Mouse (Mus musculus) neural tube, embryonic 11.5 days (tissue): ENCODE results near the gene Nup210l. TPM values are rescaled to one million over a fixed set of nuclear protein-coding genes. Genes with fewer than 3 reads are reported as not detected.

Source experiments
- ATAC-seq: fragments of 200-750 bp; cut with Nextera tagmentation; 2 replicates; pipeline ENCODE4 v1.8.0; 2017; ENCODE audit warnings: moderate number of reproducible peaks, mild to moderate bottlenecking, moderate TSS enrichment, moderate library complexity; ENCODE audit not compliant: insufficient read depth, low FRiP score, low TSS enrichment
- DNase-seq: peaks from one replicate; pipeline ENCODE4 v3.0.0-alpha.2; 2015; ENCODE audit warnings: low spot score
- H3K27ac ChIP-seq: fragments of 300-500 bp; sonication (generic); 2 replicates; pipeline ENCODE4 v1.5.1; 2014; ENCODE audit warnings: low read depth, mild to moderate bottlenecking, low read length
- H3K27me3 ChIP-seq: fragments of 300-500 bp; sonication (generic); 2 replicates; pipeline ENCODE4 v1.6.1; 2014; ENCODE audit warnings: mild to moderate bottlenecking, low read length, mixed read lengths; ENCODE audit not compliant: control insufficient read depth, insufficient read depth
- H3K36me3 ChIP-seq: fragments of 300-500 bp; sonication (generic); 2 replicates; pipeline ENCODE4 v1.6.1; 2014; ENCODE audit warnings: mild to moderate bottlenecking, low read length, moderate library complexity, mixed read lengths; ENCODE audit not compliant: control insufficient read depth, insufficient read depth
- H3K4me1 ChIP-seq: fragments of 300-500 bp; sonication (generic); 2 replicates; pipeline ENCODE4 v1.6.1; 2014; ENCODE audit warnings: low read length, mixed read lengths; ENCODE audit not compliant: control insufficient read depth, insufficient read depth
- H3K4me2 ChIP-seq: fragments of 300-500 bp; sonication (generic); 2 replicates; pipeline ENCODE4 v1.6.1; 2014; ENCODE audit warnings: low read depth, mild to moderate bottlenecking, moderate library complexity
- H3K4me3 ChIP-seq: fragments of 300-500 bp; sonication (generic); 2 replicates; pipeline ENCODE4 v1.5.1; 2014; ENCODE audit warnings: low read depth, low read length
- H3K9ac ChIP-seq: fragments of 300-500 bp; sonication (generic); 2 replicates; pipeline ENCODE4 v1.6.1; 2014; ENCODE audit warnings: mild to moderate bottlenecking, low read length
- H3K9me3 ChIP-seq: fragments of 300-500 bp; sonication (generic); 2 replicates; pipeline ENCODE4 v1.6.1; 2016; ENCODE audit warnings: low read length; ENCODE audit not compliant: control insufficient read depth
- WGBS: fragments of 180-500 bp; shearing (Covaris S2); extraction: QIAGEN DNeasy Blood & Tissue Kit; methylation state at CpG from one replicate; pipeline ENCODE4 v1.1.7; 2014; 5-methylcytosine and 5-hydroxymethylcytosine counted together
- polyA plus RNA-seq: library from polyadenylated mRNA; unstranded; fragments of >200 nt; fragmentation: Nextera tagmentation; extraction: Ambion mirVana; gene quantifications from 2 replicates; pipeline ENCODE4 v1.2.1, GENCODE M21; 2014

Gene Nup210l
- polyA plus RNA-seq, 1 experiment from 2014 or later: 0.66 TPM

DNA sequence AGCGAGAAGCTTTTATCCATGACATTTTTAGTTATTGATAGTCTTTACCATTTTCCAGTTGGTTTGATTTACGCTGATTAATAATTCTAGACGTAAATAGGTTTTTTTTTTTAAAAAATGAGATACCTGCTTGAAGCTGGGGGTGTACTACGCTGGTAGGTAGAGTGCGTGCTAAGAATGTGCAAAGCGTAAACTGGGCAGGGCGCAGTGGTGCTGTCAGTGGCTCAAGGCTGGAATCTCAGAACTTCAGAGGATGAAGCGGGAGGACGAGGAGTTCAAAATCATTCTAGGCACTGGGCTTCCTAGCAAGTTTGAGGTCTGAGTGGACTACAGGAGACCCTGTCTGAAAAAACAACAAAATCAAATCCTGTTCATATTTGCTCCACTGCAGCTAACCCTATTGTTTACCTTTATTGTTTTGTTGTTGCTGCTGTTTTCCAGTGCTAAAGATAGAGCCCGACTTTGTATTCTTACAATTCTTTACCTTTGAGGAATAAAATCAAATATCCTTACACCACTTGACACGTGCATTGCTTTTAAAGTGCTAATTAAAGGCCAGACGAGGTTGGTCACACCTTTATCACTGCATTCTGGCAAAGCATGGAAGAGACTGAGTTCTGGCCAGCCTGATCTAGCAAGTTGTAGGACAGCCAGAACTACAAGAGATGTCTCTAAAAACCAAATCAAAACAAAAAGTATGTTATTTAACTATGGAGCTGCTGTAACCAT is 110.2 kb downstream of the Nup210l start:
- Histone ChIP-seq H3K27ac (no peak overlapping the region), H3K9me3 (no peaks in the 10 kb centered on the region), H3K4me1 (peaks cover 8% of the 10 kb centered on the region; the same call in 1 of the 2 replicates), H3K9ac (peak overlapping the region; percentile 16), H3K4me2 (peak overlapping the region; percentile 50), H3K27me3 (no peaks in the 10 kb centered on the region), H3K36me3 (peaks cover 6% of the 10 kb centered on the region), H3K4me3 (peak overlapping the region; percentile 75)
- WGBS: 13% methylated on average over 12 of the region's 12 CpGs
- DNase-seq (no peak), ATAC-seq (peak; percentile 62; the same call in 1 of the 2 replicates)

- no peak overlapping the region for H3K4me3 ChIP-seq
These were observed 112.0 kb downstream of the Nup210l start for GRCm38 (mm10) chr3:90215825-90216380.

DNA sequence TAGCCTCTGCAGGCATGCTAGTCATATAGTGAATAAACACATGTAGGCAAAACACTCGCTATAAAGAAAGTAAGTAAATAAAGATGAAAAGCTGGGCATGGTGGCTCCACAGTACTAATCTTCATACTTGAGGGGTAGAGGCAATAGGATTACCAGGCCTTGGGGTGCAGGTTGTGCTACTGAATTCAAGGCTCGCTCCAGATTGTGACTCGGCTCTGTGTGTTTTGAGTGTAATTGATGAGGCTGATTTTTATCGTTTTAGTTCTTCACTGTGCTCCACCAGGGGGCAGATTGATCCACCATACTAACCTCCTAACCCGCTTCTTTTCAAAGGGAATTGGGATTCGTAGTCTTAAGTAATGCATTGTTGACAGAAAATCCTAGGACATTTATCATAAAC is 116.2 kb downstream of the Nup210l start:
- no peaks in the 10 kb centered on the region for H3K9me3 ChIP-seq
- H3K9ac ChIP-seq: peak overlapping the region; percentile 50
- DNase-seq (peak; percentile 63), ATAC-seq (peak; percentile 46)
- H3K36me3 ChIP-seq: no peaks in the 10 kb centered on the region; the same call in 1 of the 2 replicates
- H3K4me1 ChIP-seq: no peaks in the 10 kb centered on the region
- H3K27me3 ChIP-seq: no peaks in the 10 kb centered on the region
- H3K27ac ChIP-seq: no peak overlapping the region
- peak overlapping the region; percentile 63 for H3K4me2 ChIP-seq
- peak overlapping the region; percentile 39 for H3K4me3 ChIP-seq
- 11% methylated on average over 6 of the region's 6 CpGs for WGBS

More at GRCm38 (mm10) chr3:90215825-90216380, 112.0 kb downstream of the Nup210l start:
- H3K36me3 ChIP-seq: peaks cover 6% of the 10 kb centered on the region
- ATAC-seq: no peak
- H3K27me3 ChIP-seq: no peaks in the 10 kb centered on the region
- no peak overlapping the region for H3K9ac ChIP-seq
- no peak for DNase-seq
- H3K4me1 ChIP-seq: peaks cover 8% of the 10 kb centered on the region; the same call in 1 of the 2 replicates
- H3K9me3 ChIP-seq: no peaks in the 10 kb centered on the region
- H3K27ac ChIP-seq: no peak overlapping the region
- no peak overlapping the region for H3K4me2 ChIP-seq
- WGBS: 61% methylated on average over 1 of the region's 1 CpGs

GRCm38 (mm10) chr3:90220531-90220951 is 116.6 kb downstream of the Nup210l start:
- ATAC-seq (peak; percentile 71), DNase-seq (peak; percentile 64)
- H3K27me3 ChIP-seq: no peaks in the 10 kb centered on the region
- peak overlapping the region; percentile 50 for H3K9ac ChIP-seq
- no peaks in the 10 kb centered on the region; the same call in 1 of the 2 replicates for H3K36me3 ChIP-seq
- peak overlapping the region; percentile 63 for H3K4me2 ChIP-seq
- peak overlapping the region; percentile 39 for H3K4me3 ChIP-seq
- peak overlapping the region; percentile 40; the same call in 1 of the 2 replicates for H3K27ac ChIP-seq
- no peaks in the 10 kb centered on the region for H3K9me3 ChIP-seq
- no peaks in the 10 kb centered on the region for H3K4me1 ChIP-seq
- WGBS: 0% methylated on average over 18 of the region's 20 CpGs

GRCm38 (mm10) chr3:90221123-90221522 is 117.2 kb downstream of the Nup210l start:
- H3K9ac ChIP-seq: no peak overlapping the region; the same call in 1 of the 2 replicates
- H3K9me3 ChIP-seq: no peaks in the 10 kb centered on the region
- ATAC-seq (no peak), DNase-seq (no peak)
- H3K27ac ChIP-seq: no peak overlapping the region
- H3K4me3 ChIP-seq: peak overlapping the region; percentile 39
- peak overlapping the region; percentile 63 for H3K4me2 ChIP-seq
- H3K27me3 ChIP-seq: no peaks in the 10 kb centered on the region
- WGBS: 26% methylated on average over 5 of the region's 5 CpGs
- no peaks in the 10 kb centered on the region for H3K4me1 ChIP-seq
- no peaks in the 10 kb centered on the region; the same call in 1 of the 2 replicates for H3K36me3 ChIP-seq

DNA sequence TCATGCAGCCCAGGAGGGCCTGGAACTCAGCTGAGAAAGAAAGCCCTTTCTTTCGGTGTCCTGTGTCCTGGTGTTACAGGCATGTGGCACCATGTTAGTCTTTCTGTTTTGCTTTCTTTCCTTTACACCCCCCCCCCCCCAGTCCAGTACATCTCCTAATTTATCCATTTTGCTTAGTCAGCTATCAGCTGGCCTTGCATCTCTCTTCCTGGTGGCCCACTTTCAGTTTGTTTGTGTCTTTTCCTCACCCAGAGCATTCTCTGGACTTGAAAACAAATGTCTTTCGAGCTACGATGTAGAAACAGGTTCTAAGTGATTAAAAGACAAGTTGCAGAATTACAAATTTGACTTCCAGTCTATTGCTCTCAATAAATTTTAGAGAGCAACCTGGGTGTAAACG is 118.5 kb downstream of the Nup210l start:
- Histone ChIP-seq H3K4me1 (no peaks in the 10 kb centered on the region), H3K27me3 (no peaks in the 10 kb centered on the region), H3K36me3 (no peaks in the 10 kb centered on the region; the same call in 1 of the 2 replicates), H3K27ac (no peak overlapping the region), H3K4me2 (no peak overlapping the region), H3K4me3 (no peak overlapping the region), H3K9ac (no peak overlapping the region), H3K9me3 (no peaks in the 10 kb centered on the region)
- WGBS: 92% methylated on average over 4 of the region's 4 CpGs
- ATAC-seq (no peak), DNase-seq (no peak)

DNA sequence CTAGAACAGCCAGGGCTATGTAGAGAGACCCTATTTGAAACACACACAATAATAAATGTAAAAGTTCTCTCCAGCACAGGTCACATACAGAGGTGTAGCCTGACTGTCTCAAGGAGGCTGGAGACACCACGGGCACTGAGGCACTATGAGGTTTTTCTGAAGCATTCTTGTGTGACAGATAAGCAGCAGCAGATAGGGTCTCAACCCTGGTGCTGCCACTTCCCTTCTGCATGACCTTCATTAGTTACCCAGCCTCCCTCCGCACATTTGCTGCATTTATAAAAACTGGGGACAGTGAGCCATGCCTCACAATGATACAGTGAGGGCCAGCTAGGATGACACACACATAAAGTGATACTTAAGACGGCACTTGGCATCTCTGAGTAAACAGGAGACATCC is 119.0 kb downstream of the Nup210l start:
- Histone ChIP-seq H3K36me3 (no peaks in the 10 kb centered on the region; the same call in 1 of the 2 replicates), H3K9me3 (no peaks in the 10 kb centered on the region), H3K4me3 (no peak overlapping the region), H3K9ac (no peak overlapping the region), H3K4me1 (no peaks in the 10 kb centered on the region), H3K27ac (no peak overlapping the region), H3K27me3 (no peaks in the 10 kb centered on the region), H3K4me2 (no peak overlapping the region)
- DNase-seq (no peak), ATAC-seq (no peak)
- WGBS: 77% methylated on average over 3 of the region's 3 CpGs

GRCm38 (mm10) chr3:90224331-90224730 is 120.4 kb downstream of the Nup210l start:
- H3K9me3 ChIP-seq: no peaks in the 10 kb centered on the region
- no peaks in the 10 kb centered on the region; the same call in 1 of the 2 replicates for H3K36me3 ChIP-seq
- H3K4me3 ChIP-seq: no peak overlapping the region
- no peak overlapping the region for H3K4me2 ChIP-seq
- no peak for DNase-seq
- WGBS: 81% methylated on average over 10 of the region's 10 CpGs
- no peak for ATAC-seq
- H3K9ac ChIP-seq: no peak overlapping the region
- no peak overlapping the region for H3K27ac ChIP-seq
- no peaks in the 10 kb centered on the region for H3K4me1 ChIP-seq
- H3K27me3 ChIP-seq: no peaks in the 10 kb centered on the region
